Mouse (Mus musculus) lung, embryonic 14.5 days (tissue): ENCODE data around the gene AI661453. TPM values are rescaled to one million over a fixed set of nuclear protein-coding genes. Genes with fewer than 3 reads are reported as not detected.

Experiments
- ATAC-seq: fragments of 200-750 bp; cut with Nextera tagmentation; 2 replicates; pipeline ENCODE4 v1.8.0; 2017; ENCODE audit warnings: mild to moderate bottlenecking, moderate TSS enrichment, moderate library complexity; ENCODE audit not compliant: insufficient read depth
- DNase-seq: peaks from one replicate; pipeline ENCODE4 v3.0.0-alpha.2; 2015
- H3K27ac ChIP-seq: fragments of 300-500 bp; sonication (generic); 2 replicates; pipeline ENCODE4 v1.5.1; 2014; ENCODE audit warnings: low read depth, mild to moderate bottlenecking, moderate library complexity
- H3K27me3 ChIP-seq: fragments of 300-500 bp; sonication (generic); 2 replicates; pipeline ENCODE4 v1.6.1; 2014; ENCODE audit warnings: low read length, control low read depth; ENCODE audit not compliant: insufficient read depth
- H3K36me3 ChIP-seq: fragments of 300-500 bp; sonication (generic); 2 replicates; pipeline ENCODE4 v1.6.1; 2014; ENCODE audit warnings: control low read depth; ENCODE audit not compliant: insufficient read depth
- H3K4me1 ChIP-seq: fragments of 300-500 bp; sonication (generic); 2 replicates; pipeline ENCODE4 v1.6.1; 2014; ENCODE audit warnings: antibody characterized with exemption, control low read depth; ENCODE audit not compliant: insufficient read depth
- H3K4me2 ChIP-seq: fragments of 300-500 bp; sonication (generic); 2 replicates; pipeline ENCODE4 v1.6.1; 2014; ENCODE audit warnings: mild to moderate bottlenecking
- H3K4me3 ChIP-seq: fragments of 300-500 bp; sonication (generic); 2 replicates; pipeline ENCODE4 v1.5.1; 2014; ENCODE audit warnings: low read depth, low read length
- H3K9ac ChIP-seq: fragments of 300-500 bp; sonication (generic); 2 replicates; pipeline ENCODE4 v1.6.1; 2014
- H3K9me3 ChIP-seq: fragments of 300-500 bp; sonication (generic); 2 replicates; pipeline ENCODE4 v1.6.1; 2016; ENCODE audit warnings: low read depth, low read length, control low read depth
- CTCF ChIP-seq: IDR thresholded peaks from 2 replicates; pipeline ENCODE4 v1.5.1; 2016; ENCODE audit warnings: antibody characterized with exemption, low read depth
- WGBS: fragments of 180-500 bp; shearing (Covaris S2); extraction: QIAGEN DNeasy Blood & Tissue Kit; methylation state at CpG from one replicate; pipeline ENCODE4 v1.1.7; 2014; 5-methylcytosine and 5-hydroxymethylcytosine counted together
- polyA plus RNA-seq: library from polyadenylated mRNA; unstranded; fragments of >200 nt; fragmentation: Nextera tagmentation; extraction: Ambion mirVana; gene quantifications from 2 replicates; pipeline ENCODE4 v1.2.1, GENCODE M21; 2014

AI661453 gene
- polyA plus RNA-seq, 1 experiment from 2014 or later: 2.4 TPM

GRCm38 (mm10) chr17:47473434-47473974, 37.1 kb downstream of the AI661453 start:
- no peak overlapping the region for H3K9ac ChIP-seq
- H3K27ac ChIP-seq: no peak overlapping the region
- H3K4me1 ChIP-seq: 0 out of 2 replicates have a peak, but pooled peaks cover 2% of the 10 kb centered on the region

GRCm38 (mm10) chr17:47474250-47474649, 37.8 kb downstream of the AI661453 start:
- ATAC-seq: no peak
- no peak overlapping the region for H3K27ac ChIP-seq
- H3K27me3 ChIP-seq: no peaks in the 10 kb centered on the region
- no peak overlapping the region for H3K4me3 ChIP-seq
- DNase-seq: no peak
- H3K9me3 ChIP-seq: no peaks in the 10 kb centered on the region
- peaks cover 4% of the 10 kb centered on the region; the same call in 1 of the 2 replicates for H3K36me3 ChIP-seq
- TF ChIP-seq CTCF: no peak
- 54% methylated on average over 4 of the region's 4 CpGs for WGBS
- H3K4me1 ChIP-seq: 0 out of 2 replicates have a peak, but pooled peaks cover 2% of the 10 kb centered on the region
- no peak overlapping the region for H3K9ac ChIP-seq
- no peak overlapping the region for H3K4me2 ChIP-seq

More at GRCm38 (mm10) chr17:47473434-47473974, 37.1 kb downstream of the AI661453 start:
- Histone ChIP-seq H3K9me3 (no peaks in the 10 kb centered on the region), H3K4me2 (no peak overlapping the region), H3K4me3 (no peak overlapping the region), H3K36me3 (peaks cover 4% of the 10 kb centered on the region; the same call in 1 of the 2 replicates), H3K27me3 (peaks cover 5% of the 10 kb centered on the region)
- WGBS: 14% methylated on average over 8 of the region's 8 CpGs
- ATAC-seq (no peak), DNase-seq (peak; percentile 67)
- TF ChIP-seq CTCF: peak; percentile 88

DNA sequence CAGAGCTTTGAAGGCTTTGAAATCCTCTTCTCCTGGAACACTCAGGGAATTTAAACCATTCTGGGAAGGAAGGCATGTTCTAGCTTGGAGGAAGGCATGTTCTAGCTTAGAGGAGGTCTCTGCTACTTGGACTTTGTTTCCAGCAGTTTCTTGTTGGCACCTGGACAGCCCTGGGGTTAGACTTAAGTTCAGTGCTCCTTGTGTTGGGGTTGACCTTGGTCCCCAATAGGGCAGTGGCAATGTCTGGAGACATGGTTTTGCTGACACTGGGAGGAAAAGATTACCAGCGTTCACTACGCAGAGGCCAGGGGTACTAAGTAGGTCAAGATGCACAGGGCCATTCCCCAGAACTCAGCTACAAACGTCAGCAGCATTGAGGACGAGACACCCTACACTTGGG, 38.8 kb downstream of the AI661453 start:
- no peak for TF ChIP-seq CTCF
- no peaks in the 10 kb centered on the region for H3K9me3 ChIP-seq
- WGBS: 73% methylated on average over 4 of the region's 4 CpGs
- no peak for DNase-seq
- no peak overlapping the region for H3K4me2 ChIP-seq
- peaks cover 4% of the 10 kb centered on the region; the same call in 1 of the 2 replicates for H3K36me3 ChIP-seq
- no peak overlapping the region for H3K27ac ChIP-seq
- 0 out of 2 replicates have a peak, but pooled peaks cover 2% of the 10 kb centered on the region for H3K4me1 ChIP-seq
- ATAC-seq: no peak
- no peak overlapping the region for H3K4me3 ChIP-seq
- H3K9ac ChIP-seq: no peak overlapping the region
- no peaks in the 10 kb centered on the region for H3K27me3 ChIP-seq

DNA sequence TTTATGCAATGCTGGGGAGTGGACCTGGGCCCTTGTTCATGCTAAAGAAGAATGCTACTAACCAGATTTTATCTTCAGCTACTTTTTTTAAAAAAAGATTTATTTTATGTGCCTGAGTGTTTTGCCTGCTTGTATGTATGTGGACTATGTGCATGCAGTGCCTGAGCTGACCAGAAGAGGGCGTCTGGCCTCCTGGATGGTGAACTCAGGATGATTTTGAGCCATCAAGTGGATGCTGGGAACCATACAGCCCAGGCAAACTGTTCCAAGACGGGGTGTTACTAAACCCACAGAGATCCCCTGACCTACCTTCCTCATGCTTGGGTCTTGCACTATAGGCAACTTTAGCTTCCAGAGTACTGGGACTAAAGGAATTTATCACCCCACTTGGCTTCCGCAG, 39.3 kb downstream of the AI661453 start:
- peak; percentile 57 for TF ChIP-seq CTCF
- Histone ChIP-seq H3K4me3 (no peak overlapping the region), H3K9ac (no peak overlapping the region), H3K27me3 (no peaks in the 10 kb centered on the region), H3K27ac (no peak overlapping the region), H3K4me1 (no peaks in the 10 kb centered on the region), H3K9me3 (no peaks in the 10 kb centered on the region), H3K36me3 (peaks cover 3% of the 10 kb centered on the region; the same call in 1 of the 2 replicates), H3K4me2 (no peak overlapping the region)
- DNase-seq (peak; percentile 25), ATAC-seq (no peak)
- 65% methylated on average over 3 of the region's 3 CpGs for WGBS

GRCm38 (mm10) chr17:47479887-47480286, 43.5 kb downstream of the AI661453 start:
- H3K4me2 ChIP-seq: no peak overlapping the region
- no peak overlapping the region for H3K9ac ChIP-seq
- WGBS: 34% methylated on average over 3 of the region's 3 CpGs
- no peak overlapping the region for H3K4me3 ChIP-seq
- H3K36me3 ChIP-seq: no peaks in the 10 kb centered on the region
- no peaks in the 10 kb centered on the region for H3K9me3 ChIP-seq
- no peaks in the 10 kb centered on the region for H3K27me3 ChIP-seq
- DNase-seq (no peak), ATAC-seq (no peak)
- no peaks in the 10 kb centered on the region for H3K4me1 ChIP-seq
- H3K27ac ChIP-seq: no peak overlapping the region
- no peak for TF ChIP-seq CTCF

DNA sequence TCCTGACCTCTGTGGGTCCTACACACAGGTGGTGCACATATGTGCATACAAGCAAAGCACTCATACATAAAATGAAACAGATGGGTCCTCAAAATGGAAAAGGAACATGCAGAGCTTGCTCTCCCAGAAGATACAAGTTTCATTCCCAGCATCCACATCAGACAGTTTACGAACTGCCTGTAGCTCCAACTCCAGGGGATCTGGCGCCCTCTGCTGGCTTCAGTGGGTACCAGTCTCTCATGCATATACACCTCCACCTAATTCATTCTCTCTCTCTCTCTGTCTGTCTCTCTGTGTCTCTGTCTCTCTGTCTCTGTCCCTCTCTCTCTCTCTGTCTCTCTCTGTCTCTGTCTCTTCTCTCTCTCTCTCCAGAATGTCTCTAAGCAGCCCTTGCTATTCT, 46.0 kb downstream of the AI661453 start:
- WGBS: 43% methylated on average over 2 of the region's 2 CpGs
- no peaks in the 10 kb centered on the region for H3K9me3 ChIP-seq
- TF ChIP-seq CTCF: peak; percentile 84
- H3K27me3 ChIP-seq: no peaks in the 10 kb centered on the region
- no peak overlapping the region for H3K4me3 ChIP-seq
- no peak overlapping the region for H3K4me2 ChIP-seq
- ATAC-seq: no peak
- no peaks in the 10 kb centered on the region for H3K4me1 ChIP-seq
- no peak overlapping the region for H3K27ac ChIP-seq
- no peaks in the 10 kb centered on the region for H3K36me3 ChIP-seq
- no peak overlapping the region for H3K9ac ChIP-seq
- DNase-seq: peak; percentile 85

DNA sequence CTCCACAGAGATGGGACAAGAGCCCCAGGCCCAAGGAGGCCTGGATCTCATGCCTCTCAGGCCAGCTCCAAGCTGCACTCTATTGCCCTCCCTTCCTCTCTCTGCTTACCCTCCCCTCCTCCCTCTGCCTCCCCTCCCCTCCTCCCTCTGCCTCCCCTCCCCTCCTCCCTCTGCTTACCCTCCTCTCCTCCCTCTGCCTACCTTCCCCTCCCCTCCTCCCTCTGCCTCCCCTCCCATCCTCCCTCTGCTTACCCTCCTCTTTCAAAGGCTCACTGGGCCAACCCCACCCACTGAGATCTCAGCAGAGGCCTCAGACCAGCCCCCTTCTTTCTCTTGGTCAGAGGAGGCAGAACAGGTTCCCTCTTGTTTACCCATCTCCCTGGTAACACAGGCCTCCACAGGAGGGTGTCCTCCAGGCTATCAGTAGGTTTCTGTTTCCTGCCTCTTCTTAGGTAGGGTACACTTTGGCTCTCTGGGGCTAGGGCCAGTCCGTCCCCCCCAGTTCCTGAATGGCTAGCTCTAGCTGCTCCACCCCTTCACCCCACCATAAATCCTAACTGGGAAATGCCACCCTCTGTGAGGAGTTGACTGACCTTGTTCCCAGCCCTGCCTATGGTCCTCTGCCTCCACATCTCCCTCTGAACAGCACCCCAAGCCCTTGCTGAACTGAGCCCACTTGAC, 48.0 kb downstream of the AI661453 start:
- ATAC-seq (peak; percentile 85), DNase-seq (peak; percentile 65)
- Histone ChIP-seq H3K27me3 (no peaks in the 10 kb centered on the region), H3K9me3 (no peaks in the 10 kb centered on the region), H3K4me3 (no peak overlapping the region), H3K4me1 (no peaks in the 10 kb centered on the region), H3K9ac (no peak overlapping the region), H3K4me2 (0 out of 2 replicates have a peak overlapping the region, but pooled peaks have one; percentile 10), H3K27ac (peak overlapping the region; percentile 85), H3K36me3 (peaks cover 11% of the 10 kb centered on the region)
- TF ChIP-seq CTCF: no peak
- WGBS: 30% methylated on average over 1 of the region's 1 CpGs
